Mouse (Mus musculus): ENCODE data around the gene Rpl4.
"Not testable (repeated sequence)": the region's sequence is repeated elsewhere in the genome, so short reads cannot be mapped to it uniquely, and the experiment has no call there.

Gene Rpl4

GRCm38 (mm10) chr9:64198068-64198762 lies 25.0 kb downstream of the Rpl4 start:
- no peak for DNase-seq (ENCODE audit: low spot score)

GRCm38 (mm10) chr9:64198763-64199418 lies 25.7 kb downstream of the Rpl4 start:
- not testable (repeated sequence) for DNase-seq (ENCODE audit: low spot score)

- no peak for DNase-seq (ENCODE audit: low spot score)
Observed at GRCm38 (mm10) chr9:64199897-64200296, 26.7 kb downstream of the Rpl4 start.

- no peak for DNase-seq (ENCODE audit: low spot score)
Observed at GRCm38 (mm10) chr9:64202331-64202730, 29.2 kb downstream of the Rpl4 start.

GRCm38 (mm10) chr9:64202866-64203265 lies 29.7 kb downstream of the Rpl4 start:
- DNase-seq (ENCODE audit: low spot score) = no peak

- no peak for DNase-seq (ENCODE audit: low spot score)
Observed at GRCm38 (mm10) chr9:64207509-64208084, 34.4 kb downstream of the Rpl4 start.

- no peak for DNase-seq (ENCODE audit: low spot score)
Observed at GRCm38 (mm10) chr9:64214452-64214851, 41.3 kb downstream of the Rpl4 start.

GRCm38 (mm10) chr9:64216090-64216489 lies 42.9 kb downstream of the Rpl4 start:
- no peak for DNase-seq (ENCODE audit: low spot score)

- no peak for DNase-seq (ENCODE audit: low spot score)
Observed at GRCm38 (mm10) chr9:64216641-64217040, 43.5 kb downstream of the Rpl4 start.

GRCm38 (mm10) chr9:64217887-64218286 lies 44.7 kb downstream of the Rpl4 start:
- DNase-seq (ENCODE audit: low spot score) = no peak

- DNase-seq (ENCODE audit: low spot score) = no peak
Observed at GRCm38 (mm10) chr9:64219305-64219704, 46.1 kb downstream of the Rpl4 start.

GRCm38 (mm10) chr9:64219772-64220420 lies 46.7 kb downstream of the Rpl4 start:
- no peak for DNase-seq (ENCODE audit: low spot score)

- no peak for DNase-seq (ENCODE audit: low spot score)
Observed at GRCm38 (mm10) chr9:64220603-64221002, 47.4 kb downstream of the Rpl4 start.

- no peak for DNase-seq (ENCODE audit: low spot score)
Observed at GRCm38 (mm10) chr9:64221480-64221879, 48.3 kb downstream of the Rpl4 start.

GRCm38 (mm10) chr9:64222098-64222497 lies 48.9 kb downstream of the Rpl4 start:
- DNase-seq (ENCODE audit: low spot score) = no peak

GRCm38 (mm10) chr9:64225805-64226204 lies 52.6 kb downstream of the Rpl4 start:
- DNase-seq (ENCODE audit: low spot score) = no peak

- no peak for DNase-seq (ENCODE audit: low spot score)
Observed at GRCm38 (mm10) chr9:64227736-64228135, 54.6 kb downstream of the Rpl4 start.
